Mouse (Mus musculus) spleen, adult 2 months (tissue): Measurements from ENCODE around the gene Rac3. TPM values are rescaled to one million over a fixed set of nuclear protein-coding genes. Genes with fewer than 3 reads are reported as not detected.

Experiments used
- DNase-seq, 2 experiments: peaks; one replicate each; pipeline versions ENCODE4 v3.0.0 to v3.0.0-alpha.2; 2012 to 2021; ENCODE audit warnings: low spot score in 2 of 2, low read depth in 1 of 2
- H3K27ac ChIP-seq: fragments of 200-500 bp; 2 replicates; pipeline ENCODE4 v1.5.1; 2012; ENCODE audit warnings: low read length, inconsistent platforms; ENCODE audit not compliant: insufficient read depth
- H3K27me3 ChIP-seq: fragments of 200-500 bp; 2 replicates; pipeline ENCODE4 v1.6.1; 2012; ENCODE audit warnings: mild to moderate bottlenecking, moderate library complexity, low read length, inconsistent platforms; ENCODE audit not compliant: control insufficient read depth, insufficient read depth
- H3K36me3 ChIP-seq: fragments of 200-500 bp; 2 replicates; pipeline ENCODE4 v1.6.1; 2012; ENCODE audit warnings: mild to moderate bottlenecking, low read length, inconsistent platforms; ENCODE audit not compliant: control insufficient read depth, insufficient read depth
- H3K4me1 ChIP-seq: fragments of 200-500 bp; 2 replicates; pipeline ENCODE4 v1.6.1; 2011; ENCODE audit warnings: inconsistent platforms; ENCODE audit not compliant: control insufficient read depth, insufficient read depth, insufficient read length
- H3K4me3 ChIP-seq: fragments of 200-500 bp; 2 replicates; pipeline ENCODE4 v1.5.1; 2011; ENCODE audit warnings: mild to moderate bottlenecking, inconsistent platforms; ENCODE audit not compliant: insufficient read depth, insufficient read length; ENCODE audit errors: extremely low read depth
- CTCF ChIP-seq: fragments of 200-500 bp; IDR thresholded peaks from 2 replicates; pipeline ENCODE4 v1.5.1; 2011; ENCODE audit warnings: mild to moderate bottlenecking, inconsistent platforms; ENCODE audit not compliant: insufficient read depth, insufficient read length, insufficient replicate concordance; ENCODE audit errors: extremely low read depth
- POLR2A ChIP-seq: fragments of 200-500 bp; IDR thresholded peaks from 2 replicates; pipeline ENCODE4 v1.6.1; 2011; ENCODE audit warnings: low read depth, low read length, inconsistent platforms
- WGBS: fragments of 180-500 bp; shearing (Covaris S2); methylation state at CpG from one replicate; pipeline ENCODE4 v1.1.7; 2018; 5-methylcytosine and 5-hydroxymethylcytosine counted together
- polyA plus RNA-seq: library from polyadenylated mRNA; depleted of rRNA; stranded (reverse); fragments of >200 nt; gene quantifications from 2 replicates; pipeline ENCODE4 v1.2.3, GENCODE M21; 2012

The Rac3 gene
- polyA plus RNA-seq, 1 experiment, result 3.0 TPM

GRCm38 (mm10) chr11:120693461-120693860 lies 27.8 kb upstream of the Rac3 start:
- TF ChIP-seq POLR2A, result no peak
- no peak for TF ChIP-seq CTCF
- Histone ChIP-seq H3K27ac (no peak overlapping the region), H3K4me3 (no peak overlapping the region), H3K4me1 (no peaks in the 10 kb centered on the region), H3K27me3 (no peaks in the 10 kb centered on the region), H3K36me3 (peaks cover 31% of the 10 kb centered on the region)
- 82% methylated on average over 3 of the region's 3 CpGs for WGBS
- no peak for DNase-seq

- peaks cover 24% of the 10 kb centered on the region for H3K36me3 ChIP-seq
- TF ChIP-seq CTCF (no peak), POLR2A (no peak)
- no peaks in the 10 kb centered on the region for H3K27me3 ChIP-seq
- no peak overlapping the region for H3K4me3 ChIP-seq
- DNase-seq, result no peak
- H3K4me1 ChIP-seq, result no peaks in the 10 kb centered on the region
- WGBS, result 91% methylated on average over 4 of the region's 4 CpGs
- no peak overlapping the region for H3K27ac ChIP-seq
These were observed 26.1 kb upstream of the Rac3 start for GRCm38 (mm10) chr11:120695184-120695583.

- TF ChIP-seq POLR2A, result no peak
- no peak for TF ChIP-seq CTCF
- Histone ChIP-seq H3K4me3 (no peak overlapping the region), H3K4me1 (no peaks in the 10 kb centered on the region), H3K27ac (no peak overlapping the region), H3K36me3 (peaks cover 20% of the 10 kb centered on the region), H3K27me3 (no peaks in the 10 kb centered on the region)
- DNase-seq, result no peak
- 92% methylated on average over 12 of the region's 12 CpGs for WGBS
These were observed 25.6 kb upstream of the Rac3 start for GRCm38 (mm10) chr11:120695641-120696040.

- H3K4me1 ChIP-seq, result no peaks in the 10 kb centered on the region
- no peaks in the 10 kb centered on the region for H3K27me3 ChIP-seq
- no peak for DNase-seq
- TF ChIP-seq CTCF (peak; percentile 3; the same call in 1 of the 2 replicates), POLR2A (no peak)
- no peak overlapping the region for H3K4me3 ChIP-seq
- no peak overlapping the region for H3K27ac ChIP-seq
- 93% methylated on average over 6 of the region's 6 CpGs for WGBS
- peaks cover 23% of the 10 kb centered on the region for H3K36me3 ChIP-seq
These were observed 24.7 kb upstream of the Rac3 start for GRCm38 (mm10) chr11:120696568-120696967.

- 87% methylated on average over 10 of the region's 10 CpGs for WGBS
- H3K27me3 ChIP-seq, result no peaks in the 10 kb centered on the region
- TF ChIP-seq POLR2A (no peak), CTCF (no peak)
- peaks cover 28% of the 10 kb centered on the region for H3K36me3 ChIP-seq
- no peak for DNase-seq
- H3K4me3 ChIP-seq, result no peak overlapping the region
- H3K27ac ChIP-seq, result no peak overlapping the region
- H3K4me1 ChIP-seq, result no peaks in the 10 kb centered on the region
These were observed 23.5 kb upstream of the Rac3 start for GRCm38 (mm10) chr11:120697741-120698140.

- WGBS, result 89% methylated on average over 15 of the region's 15 CpGs
- Histone ChIP-seq H3K4me1 (no peaks in the 10 kb centered on the region), H3K27me3 (no peaks in the 10 kb centered on the region), H3K4me3 (no peak overlapping the region), H3K36me3 (peaks cover 17% of the 10 kb centered on the region; the same call in 1 of the 2 replicates), H3K27ac (no peak overlapping the region)
- no peak for DNase-seq
- no peak for TF ChIP-seq POLR2A
- no peak for TF ChIP-seq CTCF
These were observed 17.4 kb upstream of the Rac3 start for GRCm38 (mm10) chr11:120703696-120704454.
